Mouse (Mus musculus): Measurements from ENCODE around the gene 4921530L21Rik.

The 4921530L21Rik gene

DNA sequence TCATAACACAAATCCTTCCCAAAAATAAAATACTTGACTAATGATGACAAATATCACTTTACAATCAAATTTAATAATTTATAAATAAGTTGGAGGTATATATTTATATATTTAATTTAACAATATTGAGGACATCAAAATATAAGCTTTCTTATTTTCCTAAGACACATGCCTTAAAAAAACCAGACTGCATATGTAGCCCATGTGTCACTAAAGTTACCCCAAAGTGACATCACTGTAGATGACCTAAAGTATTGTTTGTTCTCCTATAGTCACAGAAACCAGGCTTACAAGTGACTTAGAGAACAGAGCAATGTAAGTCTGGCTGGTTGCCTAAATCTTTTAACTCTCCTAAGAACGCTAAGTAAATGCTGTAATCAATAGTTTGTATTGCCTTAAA is at the start of gene 4921530L21Rik:
4921530L21Rik (plus strand) TSS at position 301 of the 400 bp plus-strand sequence.
- no peak for DNase-seq (ENCODE audit: low spot score)

GRCm38 (mm10) chr14:95833866-95834265 is 47.2 kb upstream of the 4921530L21Rik start:
- DNase-seq (ENCODE audit: low spot score) = no peak

DNA sequence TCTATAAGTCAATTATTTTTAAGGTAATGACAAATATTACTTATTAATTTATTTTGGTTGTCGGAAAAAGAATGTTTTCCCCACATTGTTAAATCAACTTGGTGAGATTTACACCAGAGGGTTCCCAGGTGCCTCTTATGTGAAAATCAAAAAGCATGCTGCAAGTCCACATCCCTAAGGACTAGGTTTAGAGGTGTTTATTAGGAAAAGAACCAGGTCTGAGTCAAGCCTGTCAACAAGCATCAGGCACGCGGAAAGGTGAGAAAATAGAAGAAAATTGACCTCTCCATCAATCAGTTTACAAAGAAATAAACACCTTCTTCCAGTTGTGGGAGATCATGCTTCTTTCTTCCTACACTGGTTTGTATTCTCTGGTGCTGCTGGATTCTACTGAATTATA is 18.1 kb upstream of the 4921530L21Rik start:
- DNase-seq (ENCODE audit: low spot score) = no peak

- DNase-seq (ENCODE audit: low spot score) = no peak
Observed at GRCm38 (mm10) chr14:95865676-95866416, 15.2 kb upstream of the 4921530L21Rik start.

DNA sequence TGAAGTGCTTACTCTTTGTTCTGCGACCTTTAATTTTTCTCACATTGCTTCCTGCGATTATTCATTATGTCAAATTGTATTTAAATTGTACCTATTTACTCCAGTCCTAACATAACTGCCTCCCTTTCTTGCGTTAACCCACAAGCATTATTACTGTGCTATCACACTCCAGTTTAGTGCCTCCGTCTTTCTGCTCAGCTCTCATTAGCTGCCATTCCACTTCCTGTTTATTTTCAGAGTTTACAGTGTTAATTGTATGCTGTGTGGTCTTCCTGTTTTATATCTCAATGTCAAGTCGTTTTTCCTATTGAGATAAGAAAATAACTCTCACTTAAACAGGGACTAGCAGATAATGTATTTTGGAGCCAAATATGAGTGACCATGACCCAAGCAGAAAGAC is 9.0 kb upstream of the 4921530L21Rik start:
- no peak for DNase-seq (ENCODE audit: low spot score)

DNA sequence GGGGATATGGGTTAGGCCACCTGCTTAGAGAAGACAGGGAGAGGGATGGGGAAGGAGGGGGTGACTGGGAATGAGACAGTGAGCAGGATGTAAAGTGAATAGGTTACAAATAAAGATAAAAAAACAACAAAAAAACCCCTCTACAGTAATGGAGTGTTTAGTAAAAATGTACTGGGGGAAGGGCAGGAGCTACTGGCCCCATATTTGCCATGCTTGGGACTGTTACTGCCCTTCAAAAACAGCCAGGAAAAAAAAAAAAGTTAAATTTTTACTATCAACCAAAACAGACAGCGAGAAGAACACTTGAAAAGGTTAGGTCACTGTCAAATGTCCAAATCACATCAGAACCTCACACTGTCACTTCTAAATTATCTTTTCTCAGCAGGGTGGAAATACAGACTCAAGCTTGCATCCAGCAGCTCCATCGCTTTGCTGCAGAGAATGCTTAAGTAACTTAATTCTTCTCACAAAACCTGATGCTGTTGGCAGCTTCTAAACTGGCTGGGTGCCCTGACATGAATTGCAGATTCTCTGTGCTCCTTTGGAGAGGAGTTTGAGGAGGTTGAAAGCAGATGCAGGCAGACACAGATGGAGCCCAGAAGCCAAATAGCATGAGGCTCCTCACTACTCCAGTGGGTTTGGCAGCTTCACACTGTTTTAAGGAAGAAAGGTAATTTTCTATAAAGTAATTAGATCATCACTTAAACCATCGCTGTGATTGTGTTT is 4.1 kb upstream of the 4921530L21Rik start:
- DNase-seq (ENCODE audit: low spot score) = no peak

DNA sequence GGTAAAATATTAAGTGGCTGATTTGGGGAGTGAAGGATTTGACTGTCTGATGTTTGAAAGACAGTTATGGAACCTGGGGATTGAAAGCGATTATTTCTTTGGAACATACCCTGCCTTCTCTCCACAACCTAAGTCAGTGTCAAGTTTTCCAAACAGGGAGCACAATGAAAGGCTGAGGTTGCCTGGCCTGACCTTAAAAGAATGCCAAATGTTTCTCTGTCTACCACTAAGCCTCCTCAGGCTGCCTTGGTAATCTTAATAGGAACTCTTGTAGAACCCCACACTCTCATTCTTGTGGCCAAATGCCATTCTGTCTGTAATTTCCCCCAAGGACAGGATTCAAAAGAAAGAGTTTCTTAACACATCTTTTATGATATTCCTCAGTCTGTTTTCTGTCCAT is 3.5 kb upstream of the 4921530L21Rik start:
- no peak for DNase-seq (ENCODE audit: low spot score)

DNA sequence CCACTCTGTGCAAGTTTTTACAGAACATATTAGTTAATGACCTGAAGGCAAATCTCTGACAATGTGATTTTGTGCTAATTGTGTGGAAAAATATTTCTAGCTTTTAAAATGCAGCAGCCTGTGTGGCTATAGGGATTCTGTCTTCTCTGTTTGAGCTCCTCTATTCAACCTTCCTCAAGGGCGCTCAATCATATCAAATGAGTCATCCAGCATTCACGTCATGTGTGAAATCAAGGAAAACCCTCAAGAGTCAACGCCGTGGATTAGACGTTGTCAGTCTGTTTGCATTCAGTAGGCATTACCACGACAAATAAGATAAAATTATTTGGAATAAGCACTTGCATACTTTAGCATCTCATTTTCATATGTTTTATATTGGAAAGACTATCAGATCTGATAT is 18.4 kb downstream of the 4921530L21Rik start:
- DNase-seq (ENCODE audit: low spot score) = no peak

GRCm38 (mm10) chr14:95904591-95905095 is 23.6 kb downstream of the 4921530L21Rik start:
- no peak for DNase-seq (ENCODE audit: low spot score)

DNA sequence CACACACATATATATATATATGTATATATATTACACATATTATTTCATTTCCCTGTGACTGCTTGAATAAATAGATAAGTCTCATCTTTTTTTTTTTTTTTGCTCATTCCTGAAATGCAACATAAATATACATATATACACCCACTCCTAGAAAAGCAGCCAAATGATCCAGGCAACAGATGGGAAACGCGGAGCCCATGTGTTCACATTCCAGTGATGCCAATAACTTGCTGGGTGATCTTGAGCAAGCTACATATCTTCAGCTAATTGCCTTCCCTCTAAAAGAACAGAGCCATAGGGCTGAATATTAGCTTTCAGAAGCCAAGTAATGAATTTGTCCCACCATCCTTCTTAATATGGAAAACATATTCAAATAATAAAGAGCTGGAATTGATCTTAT is 32.2 kb downstream of the 4921530L21Rik start:
- DNase-seq (ENCODE audit: low spot score) = no peak

GRCm38 (mm10) chr14:95926742-95927141 is 45.7 kb downstream of the 4921530L21Rik start:
- no peak for DNase-seq (ENCODE audit: low spot score)

DNA sequence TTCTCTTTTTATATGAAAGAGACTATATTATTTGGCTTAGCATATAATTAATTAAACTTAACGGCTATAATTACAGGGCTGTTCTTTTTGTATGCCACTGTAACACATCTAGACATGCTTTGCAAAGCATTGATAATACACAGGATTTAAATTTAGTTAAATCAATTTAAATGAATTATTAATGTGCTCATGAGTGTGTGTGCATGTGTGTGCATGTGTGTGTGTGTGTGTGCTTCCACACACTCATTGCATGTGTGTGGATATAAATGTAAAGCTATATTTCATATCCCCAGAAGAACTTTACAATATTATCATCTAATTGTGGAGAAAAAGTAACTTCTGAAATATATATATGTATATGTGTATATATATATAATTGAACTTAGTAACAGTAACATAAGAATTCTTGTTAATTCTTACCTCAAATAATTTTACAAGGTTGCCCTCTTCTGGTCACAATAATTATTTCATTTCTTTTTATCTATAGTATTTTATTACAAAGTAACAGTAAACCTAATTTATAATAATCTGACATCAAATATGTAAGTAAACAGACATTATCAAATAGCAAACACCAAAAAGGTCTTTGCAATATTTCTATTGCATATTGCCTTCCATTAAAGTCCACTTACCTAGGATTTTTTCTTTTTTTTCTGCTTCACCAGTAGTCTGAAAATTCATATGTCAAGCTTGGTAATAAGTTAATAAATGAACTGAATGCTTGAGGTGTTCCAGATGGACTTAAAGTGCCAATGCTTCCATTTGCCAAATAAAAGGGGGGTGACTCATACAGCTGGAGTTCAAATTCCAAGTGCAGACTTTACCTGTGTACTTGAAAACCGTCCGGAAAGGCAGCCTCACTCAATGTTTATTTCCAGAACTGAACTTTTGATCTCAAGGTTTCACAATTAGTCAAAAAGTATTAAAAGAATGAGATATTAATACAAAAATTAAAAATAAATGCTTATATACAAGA is 47.0 kb downstream of the 4921530L21Rik start:
- DNase-seq (ENCODE audit: low spot score) = no peak
